Mouse (Mus musculus) bone marrow, adult 2 months (tissue): Measurements from ENCODE around the gene Tmf1.

Experiments
- CTCF ChIP-seq: fragments of 200-500 bp; IDR thresholded peaks from 2 replicates; pipeline ENCODE4 v1.5.1; 2011; ENCODE audit warnings: low read length, control low read depth; ENCODE audit not compliant: control insufficient read depth, insufficient read depth
- POLR2A ChIP-seq: fragments of 200-500 bp; IDR thresholded peaks from 2 replicates; pipeline ENCODE4 v1.6.1; 2011; ENCODE audit warnings: low read depth, mild to moderate bottlenecking, control low read depth, low read length, borderline replicate concordance; ENCODE audit not compliant: control insufficient read depth

DNA sequence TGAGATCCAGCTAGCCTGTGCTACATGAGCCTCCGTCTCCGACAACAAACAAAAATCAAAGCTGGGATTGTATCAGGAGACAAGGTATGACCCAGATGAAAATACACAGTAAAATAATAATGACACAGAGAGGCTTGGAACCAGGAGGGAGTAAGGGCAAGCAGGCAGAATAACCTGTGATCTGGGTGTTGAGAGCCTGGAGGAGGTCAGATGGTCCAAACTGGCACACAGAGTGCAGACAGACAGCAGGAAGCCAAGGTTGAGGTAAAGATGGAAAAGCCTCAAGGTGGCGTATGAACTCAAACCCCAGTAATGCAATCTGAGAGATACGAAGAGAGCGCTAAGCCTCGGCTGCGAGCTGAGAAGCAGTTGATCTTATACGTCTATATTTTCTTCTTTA lies 45.6 kb upstream of the Tmf1 start:
- no peak for TF ChIP-seq POLR2A
- no peak for TF ChIP-seq CTCF
